ENCODE assay signal across 14 mouse cellular contexts in genomic region chr2:179415892-179416403, GRCm38 (mm10). TPM values are rescaled to one million over a fixed set of nuclear protein-coding genes. Genes with fewer than 3 reads are reported as not detected.
"Had no signal": no experiment of that assay in that cellular context is flagged by ENCODE, and none has a peak within 500 bp of the region (broad histone marks: within the 10 kb centered on the region; RNA-seq: fewer than 3 reads in every experiment).

No protein-coding gene starts in this region.

- H3K9me3 ChIP-seq: intestine, embryonic 15.5 days; lung, embryonic 15.5 days; midbrain, embryonic 12.5 days; neural tube, embryonic 13.5 days had no signal

- H3K27me3 ChIP-seq: intestine, embryonic 15.5 days; liver, embryonic 12.5 days; lung, embryonic 15.5 days; neural tube, embryonic 13.5 days had no signal

- H3K4me1 ChIP-seq: intestine, embryonic 15.5 days; liver, embryonic 12.5 days; midbrain, embryonic 12.5 days had no signal

- DNase-seq: kidney, adult 18-20 months; kidney, postnatal 14 days; left cerebral cortex, postnatal 4 days; retina, postnatal 1 day; right cerebral cortex, postnatal 25 days; thymus, adult 2 months; thymus, postnatal 25 days had no signal

- H3K4me2 ChIP-seq: intestine, embryonic 15.5 days; liver, embryonic 12.5 days; lung, embryonic 15.5 days; midbrain, embryonic 12.5 days; neural tube, embryonic 13.5 days had no signal

- H3K9ac ChIP-seq: intestine, embryonic 15.5 days; liver, embryonic 12.5 days; lung, embryonic 15.5 days; midbrain, embryonic 12.5 days; neural tube, embryonic 13.5 days had no signal

- H3K27ac ChIP-seq: intestine, embryonic 15.5 days; liver, embryonic 12.5 days; lung, embryonic 15.5 days; midbrain, embryonic 12.5 days had no signal

- H3K4me3 ChIP-seq: intestine, embryonic 15.5 days; liver, embryonic 12.5 days; lung, embryonic 15.5 days; midbrain, embryonic 12.5 days; neural tube, embryonic 13.5 days had no signal

- ATAC-seq: intestine, embryonic 15.5 days; liver, embryonic 12.5 days; midbrain, embryonic 16.5 days had no signal

- H3K36me3 ChIP-seq: intestine, embryonic 15.5 days; liver, embryonic 12.5 days; lung, embryonic 15.5 days; midbrain, embryonic 12.5 days; neural tube, embryonic 13.5 days had no signal

RNA-seq across cellular contexts. Expression of gene Cdh4, which starts 26.3 kb away (rescaled TPM):
- total RNA-seq: megakaryocyte-erythroid progenitor cell, adult 5-6 weeks had no signal
